Mouse (Mus musculus) erythroblast, adult 5-6 weeks (primary cell): ENCODE data around the gene Acp7. TPM values are rescaled to one million over a fixed set of nuclear protein-coding genes. Genes with fewer than 3 reads are reported as not detected.

ENCODE experiments used
- ATAC-seq: replicated peaks from 2 replicates; pipeline ENCODE4 v1.8.0; 2016; ENCODE audit warnings: moderate number of reproducible peaks, mild to moderate bottlenecking, moderate TSS enrichment, inconsistent platforms; ENCODE audit not compliant: poor library complexity, low FRiP score, severe bottlenecking
- total RNA-seq, 2 experiments: library from RNA; stranded (forward) in 1 of 2; stranded (reverse) in 1 of 2; fragments of 150-400 nt in 1 of 2; fragments of 200-764, 138-1000 nt in 1 of 2; gene quantifications; 2 replicates each; pipeline versions ENCODE4 v1.2.3 to v1.2.4; 2015 to 2017; ENCODE audit warnings: low replicate concordance in 2 of 2

Gene Acp7
- total RNA-seq, 2 experiments from 2014 or later: not detected

GRCm38 (mm10) chr7:28579826-28580225 lies 51.3 kb downstream of the Acp7 start:
- ATAC-seq: no peak

- ATAC-seq: no peak
These were observed 52.5 kb downstream of the Acp7 start for GRCm38 (mm10) chr7:28578543-28579053.

- ATAC-seq: no peak
These were observed 53.1 kb downstream of the Acp7 start for GRCm38 (mm10) chr7:28577826-28578542.

- ATAC-seq: peak; percentile 84
These were observed 54.7 kb downstream of the Acp7 start for GRCm38 (mm10) chr7:28576271-28576914.

- no peak for ATAC-seq
These were observed 55.5 kb downstream of the Acp7 start for GRCm38 (mm10) chr7:28575597-28575996.

GRCm38 (mm10) chr7:28573236-28573635 lies 57.9 kb downstream of the Acp7 start:
- ATAC-seq: no peak

- ATAC-seq: no peak
These were observed 58.4 kb downstream of the Acp7 start for GRCm38 (mm10) chr7:28572689-28573088.

- no peak for ATAC-seq
These were observed 60.0 kb downstream of the Acp7 start for GRCm38 (mm10) chr7:28570982-28571682.

- no peak for ATAC-seq
These were observed 60.7 kb downstream of the Acp7 start for GRCm38 (mm10) chr7:28570291-28570981.

GRCm38 (mm10) chr7:28568253-28568652 lies 62.9 kb downstream of the Acp7 start:
- ATAC-seq: peak; percentile 64

- ATAC-seq: no peak
These were observed 63.6 kb downstream of the Acp7 start for GRCm38 (mm10) chr7:28567539-28567938.

- no peak for ATAC-seq
These were observed 65.7 kb downstream of the Acp7 start for GRCm38 (mm10) chr7:28565407-28565806.

- ATAC-seq: no peak
These were observed 68.2 kb downstream of the Acp7 start for GRCm38 (mm10) chr7:28562951-28563350.

GRCm38 (mm10) chr7:28562371-28562770 lies 68.8 kb downstream of the Acp7 start:
- no peak for ATAC-seq

GRCm38 (mm10) chr7:28561967-28562366 lies 69.2 kb downstream of the Acp7 start:
- no peak for ATAC-seq

- ATAC-seq: no peak
These were observed 70.3 kb downstream of the Acp7 start for GRCm38 (mm10) chr7:28560856-28561255.

GRCm38 (mm10) chr7:28558486-28558885 lies 72.6 kb downstream of the Acp7 start:
- no peak for ATAC-seq

- no peak for ATAC-seq
These were observed 73.4 kb downstream of the Acp7 start for GRCm38 (mm10) chr7:28557708-28558107.
